Mouse (Mus musculus) cerebral cortex, adult 2 months (tissue): ENCODE results near the gene Fez1.

ENCODE experiments used
- WGBS: fragments of 180-500 bp; shearing (Covaris S2); methylation state at CpG from one replicate; pipeline ENCODE4 v1.1.7; 2018; 5-methylcytosine and 5-hydroxymethylcytosine counted together

Fez1 gene

GRCm38 (mm10) chr9:36821644-36822000 is at the start of gene Fez1:
Gene Fez1 (plus strand): TSS chr9:36821864.
- 2% methylated on average over 8 of the region's 8 CpGs for WGBS

GRCm38 (mm10) chr9:36783921-36784320 is 37.7 kb upstream of the Fez1 start:
- 92% methylated on average over 2 of the region's 2 CpGs for WGBS

- WGBS, result 95% methylated on average over 3 of the region's 3 CpGs
Observed at GRCm38 (mm10) chr9:36792191-36792590, 29.5 kb upstream of the Fez1 start.

GRCm38 (mm10) chr9:36794487-36794886 is 27.2 kb upstream of the Fez1 start:
- WGBS, result 76% methylated on average over 2 of the region's 2 CpGs

GRCm38 (mm10) chr9:36795556-36795955 is 26.1 kb upstream of the Fez1 start:
- 22% methylated on average over 1 of the region's 1 CpGs for WGBS

- WGBS, result 8% methylated on average over 5 of the region's 5 CpGs
Observed at GRCm38 (mm10) chr9:36796224-36796623, 25.4 kb upstream of the Fez1 start.

GRCm38 (mm10) chr9:36796781-36797555 is 24.7 kb upstream of the Fez1 start, which contains the start of gene Ei24:
Gene Ei24 (minus strand): TSS chr9:36797393.
- WGBS, result under 1% methylated on average over 66 of the region's 66 CpGs

GRCm38 (mm10) chr9:36801961-36802360 is 19.7 kb upstream of the Fez1 start:
- 85% methylated on average over 2 of the region's 2 CpGs for WGBS

GRCm38 (mm10) chr9:36802951-36803350 is 18.7 kb upstream of the Fez1 start:
- 90% methylated on average over 3 of the region's 3 CpGs for WGBS

GRCm38 (mm10) chr9:36803386-36803785 is 18.3 kb upstream of the Fez1 start:
- 72% methylated on average over 6 of the region's 6 CpGs for WGBS

- 79% methylated on average over 3 of the region's 3 CpGs for WGBS
Observed at GRCm38 (mm10) chr9:36803926-36804325, 17.7 kb upstream of the Fez1 start.

GRCm38 (mm10) chr9:36805256-36805975 is 16.2 kb upstream of the Fez1 start:
- WGBS, result 96% methylated on average over 3 of the region's 3 CpGs

- WGBS, result 59% methylated on average over 5 of the region's 5 CpGs
Observed at GRCm38 (mm10) chr9:36808126-36808785, 13.4 kb upstream of the Fez1 start.

GRCm38 (mm10) chr9:36814486-36814885 is 7.2 kb upstream of the Fez1 start:
- 47% methylated on average over 3 of the region's 3 CpGs for WGBS

GRCm38 (mm10) chr9:36818905-36819304 is 2.8 kb upstream of the Fez1 start:
- WGBS, result 81% methylated on average over 4 of the region's 4 CpGs

- 19% methylated on average over 9 of the region's 9 CpGs for WGBS
Observed at GRCm38 (mm10) chr9:36820969-36821643, 558 bp upstream of the Fez1 start.

- WGBS, result 16% methylated on average over 2 of the region's 2 CpGs
Observed at GRCm38 (mm10) chr9:36822024-36822423, 360 bp downstream of the Fez1 start.

GRCm38 (mm10) chr9:36826612-36827363 is 5.1 kb downstream of the Fez1 start:
- WGBS, result 19% methylated on average over 2 of the region's 2 CpGs

- 67% methylated on average over 6 of the region's 6 CpGs for WGBS
Observed at GRCm38 (mm10) chr9:36831401-36831800, 9.7 kb downstream of the Fez1 start.

- WGBS, result under 1% methylated on average over 32 of the region's 32 CpGs
Observed at GRCm38 (mm10) chr9:36832529-36832928, 10.9 kb downstream of the Fez1 start.
